Mouse (Mus musculus): ENCODE data around the gene Smarca5. TPM values are rescaled to one million over a fixed set of nuclear protein-coding genes. Genes with fewer than 3 reads are reported as not detected.

The Smarca5 gene
- polyA plus RNA-seq, 1 experiment from 2014 or later, result 82.0 TPM

- no peaks in the 10 kb centered on the region for H3K27me3 ChIP-seq
- no peaks in the 10 kb centered on the region for H3K36me3 ChIP-seq
- H3K4me1 ChIP-seq, result no peaks in the 10 kb centered on the region
- H3K4me2 ChIP-seq, result no peak overlapping the region
- 17% methylated on average over 4 of the region's 4 CpGs for WGBS
- no peak overlapping the region for H3K4me3 ChIP-seq
- no peaks in the 10 kb centered on the region for H3K9me3 ChIP-seq
- H3K9ac ChIP-seq, result no peak overlapping the region
- no peak for ATAC-seq (ENCODE audit: borderline replicate concordance, extremely low read depth, low FRiP score, low TSS enrichment)
- no peak overlapping the region for H3K27ac ChIP-seq
Measured at GRCm38 (mm10) chr8:80657639-80658038, 81.7 kb downstream of the Smarca5 start.

Other genes with a start within 250 kb of the Smarca5 start
- 8.0 and 10.5 TPM in 2 replicates for gene Gypa, start 245.7 kb downstream of the Smarca5 start, polyA plus RNA-seq (2015; fragmentation: Nextera tagmentation; extraction: Ambion mirVana)
- gene Frem3, start 128.4 kb downstream of the Smarca5 start, polyA plus RNA-seq (2015; fragmentation: Nextera tagmentation; extraction: Ambion mirVana), result 0.11 and 0.19 TPM in 2 replicates
- gene Gab1, start 141.0 kb upstream of the Smarca5 start, polyA plus RNA-seq (2015; fragmentation: Nextera tagmentation; extraction: Ambion mirVana), result 20.2 and 22.2 TPM in 2 replicates

Data from lung, embryonic 15.5 days (tissue).